Mouse (Mus musculus): ENCODE results near the gene Timm13. TPM values are rescaled to one million over a fixed set of nuclear protein-coding genes. Genes with fewer than 3 reads are reported as not detected.

Timm13 gene
- polyA plus RNA-seq, 1 experiment from 2014 or later, result 308 TPM

DNA sequence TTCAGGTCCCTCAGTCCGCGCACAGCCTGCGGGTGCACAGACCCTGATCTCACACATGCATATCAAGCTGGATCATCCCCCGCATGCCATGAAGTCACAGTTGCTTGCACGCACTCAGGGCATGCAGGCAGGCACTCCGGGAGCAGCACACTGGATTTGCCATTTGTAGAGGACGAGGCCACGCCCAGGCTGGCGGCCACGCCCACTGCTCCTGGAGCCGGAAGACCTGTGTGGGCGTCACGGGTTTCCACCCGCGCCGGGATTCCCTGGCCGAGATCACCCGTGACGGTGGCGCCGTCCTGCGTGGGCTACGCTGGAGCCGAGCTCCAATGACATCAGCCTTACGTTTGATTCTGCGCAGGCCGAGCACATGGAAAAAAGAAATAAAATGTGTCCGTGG lies 38.9 kb upstream of the Timm13 start:
- Histone ChIP-seq H3K36me3 (no peaks in the 10 kb centered on the region), H3K27me3 (peaks cover 9% of the 10 kb centered on the region), H3K27ac (peak overlapping the region; percentile 90), H3K4me1 (peaks cover 61% of the 10 kb centered on the region), H3K4me3 (peak overlapping the region; percentile 39), H3K9ac (peak overlapping the region; percentile 34), H3K9me3 (no peaks in the 10 kb centered on the region), H3K4me2 (replicated peaks) (peak overlapping the region; percentile 65)
- 2% methylated on average over 28 of the region's 28 CpGs for WGBS
- no peak for ATAC-seq (ENCODE audit: insufficient number of reproducible peaks, insufficient read depth, low FRiP score, low TSS enrichment)

GRCm38 (mm10) chr10:80938831-80939550 lies 38.2 kb upstream of the Timm13 start:
- Histone ChIP-seq H3K4me2 (replicated peaks) (peak overlapping the region; percentile 65), H3K9ac (peak overlapping the region; percentile 41), H3K9me3 (no peaks in the 10 kb centered on the region), H3K27me3 (peaks cover 16% of the 10 kb centered on the region), H3K36me3 (no peaks in the 10 kb centered on the region), H3K4me1 (peaks cover 68% of the 10 kb centered on the region), H3K4me3 (peak overlapping the region; percentile 39), H3K27ac (peak overlapping the region; percentile 90)
- WGBS, result 7% methylated on average over 14 of the region's 15 CpGs
- ATAC-seq (ENCODE audit: insufficient number of reproducible peaks, insufficient read depth, low FRiP score, low TSS enrichment), result peak; percentile 58

- no peak for ATAC-seq (ENCODE audit: insufficient number of reproducible peaks, insufficient read depth, low FRiP score, low TSS enrichment)
- H3K4me1 ChIP-seq, result peaks cover 81% of the 10 kb centered on the region
- H3K36me3 ChIP-seq, result no peaks in the 10 kb centered on the region
- H3K9me3 ChIP-seq, result no peaks in the 10 kb centered on the region
- H3K27ac ChIP-seq, result peak overlapping the region; percentile 90
- H3K4me3 ChIP-seq, result no peak overlapping the region
- peaks cover 29% of the 10 kb centered on the region for H3K27me3 ChIP-seq
- WGBS, result 29% methylated on average over 8 of the region's 8 CpGs
- no peak overlapping the region for H3K9ac ChIP-seq
- H3K4me2 ChIP-seq (replicated peaks), result 0 out of 2 replicates have a peak overlapping the region, but pooled peaks have one; percentile 1
Measured at GRCm38 (mm10) chr10:80937646-80938045, 36.9 kb upstream of the Timm13 start.

- Histone ChIP-seq H3K36me3 (no peaks in the 10 kb centered on the region), H3K27ac (peak overlapping the region; percentile 90), H3K4me2 (replicated peaks) (peak overlapping the region; percentile 60), H3K9me3 (no peaks in the 10 kb centered on the region), H3K9ac (peak overlapping the region; percentile 57), H3K27me3 (peaks cover 37% of the 10 kb centered on the region), H3K4me3 (peak overlapping the region; percentile 34; the same call in 1 of the 2 replicates), H3K4me1 (peaks cover 90% of the 10 kb centered on the region)
- ATAC-seq (ENCODE audit: insufficient number of reproducible peaks, insufficient read depth, low FRiP score, low TSS enrichment), result no peak; the same call in 1 of the 2 replicates
- 16% methylated on average over 6 of the region's 6 CpGs for WGBS
Measured at GRCm38 (mm10) chr10:80936810-80937164, 36.0 kb upstream of the Timm13 start.

- peak overlapping the region; percentile 57 for H3K9ac ChIP-seq
- peaks cover 95% of the 10 kb centered on the region for H3K4me1 ChIP-seq
- no peaks in the 10 kb centered on the region for H3K36me3 ChIP-seq
- H3K9me3 ChIP-seq, result no peaks in the 10 kb centered on the region
- peak; percentile 49; the same call in 1 of the 2 replicates for ATAC-seq (ENCODE audit: insufficient number of reproducible peaks, insufficient read depth, low FRiP score, low TSS enrichment)
- peak overlapping the region; percentile 90 for H3K27ac ChIP-seq
- peaks cover 42% of the 10 kb centered on the region for H3K27me3 ChIP-seq
- WGBS, result under 1% methylated on average over 37 of the region's 37 CpGs
- H3K4me3 ChIP-seq, result peak overlapping the region; percentile 34
- H3K4me2 ChIP-seq (replicated peaks), result peak overlapping the region; percentile 60
Measured at GRCm38 (mm10) chr10:80936135-80936809, 35.5 kb upstream of the Timm13 start.

- Histone ChIP-seq H3K36me3 (no peaks in the 10 kb centered on the region), H3K27ac (peak overlapping the region; percentile 90), H3K27me3 (peaks cover 48% of the 10 kb centered on the region), H3K4me1 (peaks cover 95% of the 10 kb centered on the region), H3K9me3 (no peaks in the 10 kb centered on the region), H3K9ac (peak overlapping the region; percentile 57; the same call in 1 of the 2 replicates), H3K4me3 (peak overlapping the region; percentile 34), H3K4me2 (replicated peaks) (peak overlapping the region; percentile 60)
- WGBS, result 2% methylated on average over 17 of the region's 17 CpGs
- ATAC-seq (ENCODE audit: insufficient number of reproducible peaks, insufficient read depth, low FRiP score, low TSS enrichment), result no peak; the same call in 1 of the 2 replicates
Measured at GRCm38 (mm10) chr10:80935698-80936097, 34.9 kb upstream of the Timm13 start.

- Histone ChIP-seq H3K27ac (peak overlapping the region; percentile 90), H3K4me2 (replicated peaks) (peak overlapping the region; percentile 60)
- WGBS, result 6% methylated on average over 3 of the region's 3 CpGs
Measured at GRCm38 (mm10) chr10:80935241-80935640, 34.5 kb upstream of the Timm13 start.

DNA sequence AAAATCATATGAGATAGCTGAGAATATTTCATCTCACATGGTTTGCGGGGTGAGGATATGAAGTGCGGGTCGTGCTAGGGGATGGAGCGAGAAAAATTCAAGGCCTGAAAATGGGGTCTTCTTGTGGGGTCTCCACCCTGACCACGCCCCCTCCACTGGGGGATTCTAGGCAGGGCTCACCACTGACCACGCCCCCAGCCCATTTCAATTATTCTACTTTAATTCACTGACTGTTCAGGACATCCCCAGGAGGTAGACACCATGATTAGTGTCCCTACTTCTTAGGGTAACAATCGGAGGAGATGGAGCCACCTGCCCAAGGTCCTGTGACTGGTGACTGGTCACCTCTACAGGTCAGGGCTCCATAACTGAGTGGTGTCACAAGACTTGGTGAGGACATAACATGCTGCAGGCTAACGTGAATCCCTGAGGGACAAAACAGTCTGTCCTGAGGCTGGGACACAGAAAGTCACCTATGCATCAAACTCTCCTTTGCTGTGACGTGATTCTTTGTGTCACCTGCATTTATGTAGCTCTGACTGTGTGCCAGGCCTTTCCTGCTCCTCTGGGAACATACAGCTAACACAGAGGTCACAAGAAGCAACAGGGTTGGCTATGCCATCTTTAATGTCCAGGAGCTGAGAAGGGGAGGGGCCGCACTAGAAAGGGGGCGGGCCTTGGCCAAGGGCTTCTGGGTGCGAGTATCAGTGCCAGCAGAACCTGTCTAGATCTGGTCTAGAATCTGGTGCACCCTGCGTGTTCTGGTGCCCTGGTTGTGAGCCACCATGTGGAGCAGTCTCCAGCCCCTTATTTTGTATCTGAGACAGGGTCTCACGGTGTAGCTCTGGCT lies 33.6 kb upstream of the Timm13 start:
- Histone ChIP-seq H3K4me1 (peaks cover 88% of the 10 kb centered on the region), H3K27me3 (peaks cover 49% of the 10 kb centered on the region), H3K9me3 (no peaks in the 10 kb centered on the region), H3K4me3 (0 out of 2 replicates have a peak overlapping the region, but pooled peaks have one; percentile 59), H3K36me3 (no peaks in the 10 kb centered on the region), H3K4me2 (replicated peaks) (0 out of 2 replicates have a peak overlapping the region, but pooled peaks have one; percentile 84), H3K9ac (no peak overlapping the region), H3K27ac (no peak overlapping the region)
- 37% methylated on average over 14 of the region's 14 CpGs for WGBS
- no peak for ATAC-seq (ENCODE audit: insufficient number of reproducible peaks, insufficient read depth, low FRiP score, low TSS enrichment)

More at GRCm38 (mm10) chr10:80935241-80935640, 34.5 kb upstream of the Timm13 start:
- Histone ChIP-seq H3K9ac (0 out of 2 replicates have a peak overlapping the region, but pooled peaks have one; percentile 57), H3K36me3 (no peaks in the 10 kb centered on the region), H3K4me1 (peaks cover 95% of the 10 kb centered on the region), H3K4me3 (no peak overlapping the region), H3K27me3 (peaks cover 49% of the 10 kb centered on the region), H3K9me3 (no peaks in the 10 kb centered on the region)
- no peak for ATAC-seq (ENCODE audit: insufficient number of reproducible peaks, insufficient read depth, low FRiP score, low TSS enrichment)

- Histone ChIP-seq H3K9ac (no peak overlapping the region), H3K27me3 (peaks cover 49% of the 10 kb centered on the region), H3K4me3 (peak overlapping the region; percentile 59), H3K9me3 (no peaks in the 10 kb centered on the region), H3K27ac (no peak overlapping the region), H3K4me2 (replicated peaks) (peak overlapping the region; percentile 84), H3K36me3 (no peaks in the 10 kb centered on the region), H3K4me1 (peaks cover 85% of the 10 kb centered on the region)
- WGBS, result 2% methylated on average over 21 of the region's 21 CpGs
- ATAC-seq (ENCODE audit: insufficient number of reproducible peaks, insufficient read depth, low FRiP score, low TSS enrichment), result no peak
Measured at GRCm38 (mm10) chr10:80933421-80933979, 32.7 kb upstream of the Timm13 start.

DNA sequence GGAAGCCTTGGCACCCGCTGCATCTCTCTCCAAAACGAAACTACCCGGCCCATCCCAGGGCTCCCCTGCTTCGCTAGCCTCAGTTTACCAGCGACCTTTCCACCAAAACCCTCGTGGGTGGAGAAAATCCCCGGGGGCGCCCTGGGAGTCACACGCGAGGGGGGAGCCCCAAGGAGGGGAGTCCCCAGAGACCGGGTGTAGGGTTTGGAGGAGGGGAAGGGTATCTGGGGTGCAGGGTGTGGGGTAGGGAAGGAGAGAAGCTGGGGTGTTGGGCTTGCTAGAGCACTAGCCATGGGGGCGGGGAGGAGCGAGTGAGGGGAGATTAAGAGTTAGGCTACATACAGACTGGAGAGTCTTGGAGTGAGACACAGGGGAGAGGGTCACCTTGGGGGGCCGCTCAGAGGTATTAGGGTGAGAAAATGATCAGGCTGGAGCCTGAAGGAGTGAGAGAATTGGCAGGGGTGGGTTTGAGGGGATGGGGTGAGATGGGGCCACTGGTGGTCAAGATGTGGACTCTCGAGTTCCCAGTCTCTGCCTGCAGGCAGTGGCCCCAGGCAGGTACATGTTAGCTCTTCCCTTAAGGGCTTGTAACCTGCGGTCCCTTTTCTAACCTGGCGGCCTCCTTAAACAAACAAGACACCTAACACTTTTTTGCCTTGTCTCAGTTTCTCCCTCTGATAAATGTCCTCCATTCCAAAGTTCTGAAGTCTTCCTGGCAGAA lies 32.1 kb upstream of the Timm13 start:
- Histone ChIP-seq H3K4me1 (peaks cover 78% of the 10 kb centered on the region), H3K27me3 (peaks cover 49% of the 10 kb centered on the region), H3K4me2 (replicated peaks) (peak overlapping the region; percentile 84), H3K36me3 (no peaks in the 10 kb centered on the region), H3K9me3 (no peaks in the 10 kb centered on the region), H3K4me3 (peak overlapping the region; percentile 59), H3K9ac (peak overlapping the region; percentile 10; the same call in 1 of the 2 replicates), H3K27ac (no peak overlapping the region)
- ATAC-seq (ENCODE audit: insufficient number of reproducible peaks, insufficient read depth, low FRiP score, low TSS enrichment), result no peak
- 2% methylated on average over 17 of the region's 17 CpGs for WGBS
